Mouse (Mus musculus) CH12.LX (cell line): ENCODE results near the gene Gm10964. TPM values are rescaled to one million over a fixed set of nuclear protein-coding genes. Genes with fewer than 3 reads are reported as not detected.

Experiments used
- DNase-seq: peaks from one replicate; pipeline ENCODE4 v3.0.0-alpha.2; 2013; ENCODE audit errors: extremely low read depth
- H3K27ac ChIP-seq: 2 replicates; pipeline ENCODE4 v1.5.1; 2012; ENCODE audit warnings: low read depth, mild to moderate bottlenecking, control low read depth, moderate library complexity; ENCODE audit not compliant: insufficient read depth
- H3K27me3 ChIP-seq: replicated peaks from 2 replicates; pipeline ENCODE3; 2012; ENCODE audit warnings: inconsistent platforms
- H3K36me3 ChIP-seq, 2 experiments: replicated peaks in 1 of 2; 2 replicates each; pipeline versions ENCODE3 to v1.6.1; 2012; ENCODE audit warnings: inconsistent platforms in 1 of 2, low read length in 1 of 2, mild to moderate bottlenecking in 1 of 2, mixed read lengths in 1 of 2, moderate library complexity in 1 of 2; ENCODE audit not compliant: control insufficient read depth in 1 of 2, insufficient read depth in 1 of 2
- H3K4me1 ChIP-seq, 2 experiments: 2 replicates each; pipeline ENCODE4 v1.6.1; 2012; ENCODE audit warnings: inconsistent platforms in 1 of 2, moderate library complexity in 1 of 2; ENCODE audit not compliant: insufficient read depth in 2 of 2, control insufficient read depth in 1 of 2
- H3K4me2 ChIP-seq: 2 replicates; pipeline ENCODE4 v1.6.1; 2012; ENCODE audit warnings: low read depth, mild to moderate bottlenecking, control low read depth; ENCODE audit not compliant: poor library complexity, insufficient read depth, severe bottlenecking
- H3K4me3 ChIP-seq, 3 experiments: fragments of 150-350 bp in 1 of 3; sonication (generic) in 1 of 3; replicated peaks in 1 of 3; 2 replicates each; pipeline versions ENCODE3 to v1.5.1; 2011 to 2012; ENCODE audit warnings: low read depth in 2 of 3, low read length in 2 of 3, mild to moderate bottlenecking in 2 of 3, moderate library complexity in 2 of 3, control low read depth in 1 of 3, improper control_type of control experiment in 1 of 3, inconsistent platforms in 1 of 3, mixed read lengths in 1 of 3; ENCODE audit not compliant: poor library complexity in 1 of 3
- H3K79me2 ChIP-seq: replicated peaks from 2 replicates; pipeline ENCODE4 v1.6.1; 2012; ENCODE audit warnings: mild to moderate bottlenecking, moderate library complexity; ENCODE audit not compliant: control insufficient read depth, poor library complexity, insufficient read depth, severe bottlenecking; ENCODE audit errors: extremely low read depth
- H3K9ac ChIP-seq: 2 replicates; pipeline ENCODE4 v1.6.1; 2012; ENCODE audit warnings: low read depth, mild to moderate bottlenecking, control low read depth, moderate library complexity; ENCODE audit not compliant: insufficient read depth
- H3K9me3 ChIP-seq: replicated peaks from 2 replicates; pipeline ENCODE3; 2012; ENCODE audit warnings: low read length, inconsistent platforms, mixed read lengths
- CHD1 ChIP-seq: IDR thresholded peaks from 2 replicates; pipeline ENCODE4 v1.6.1; 2012; ENCODE audit warnings: low read depth, low read length, improper control_type of control experiment, inconsistent platforms
- ELF1 ChIP-seq: IDR thresholded peaks from 2 replicates; pipeline ENCODE4 v1.6.1; 2014; ENCODE audit warnings: low read depth, mild to moderate bottlenecking, inconsistent platforms, low read length, improper control_type of control experiment
- MXI1 ChIP-seq: IDR thresholded peaks from 2 replicates; pipeline ENCODE4 v1.6.1; 2011; ENCODE audit warnings: mild to moderate bottlenecking, low read depth, low read length, improper control_type of control experiment
- NRF1 ChIP-seq: IDR thresholded peaks from 2 replicates; pipeline ENCODE4 v1.6.1; 2014; ENCODE audit warnings: low read depth, mild to moderate bottlenecking, inconsistent platforms, low read length, improper control_type of control experiment, moderate library complexity
- POLR2A ChIP-seq: IDR thresholded peaks from 2 replicates; pipeline ENCODE4 v1.6.1; 2011; ENCODE audit warnings: low read depth, mild to moderate bottlenecking, improper control_type of control experiment, low read length
- RAD21 ChIP-seq: IDR thresholded peaks from 2 replicates; pipeline ENCODE4 v1.6.1; 2011; ENCODE audit warnings: low read depth, mild to moderate bottlenecking, low read length, improper control_type of control experiment, moderate library complexity
- SIN3A ChIP-seq: IDR thresholded peaks from 2 replicates; pipeline ENCODE4 v1.6.1; 2012; ENCODE audit warnings: low read length, improper control_type of control experiment, inconsistent platforms
- dilution Hi-C: fragments of 300-500 bp; cut with MboI; formaldehyde crosslinking; loops from 2 replicates; pipeline ENCODE4 v1.14.3; 2020; ENCODE audit warnings: low sequenced_read_pairs; ENCODE audit not compliant: extremely low pct_unique_long_range_greater_than_20kb, extremely low pct_ligation_motif_present
- in situ Hi-C: fragments of 300-500 bp; cut with MboI; formaldehyde crosslinking; loops from 3 replicates; pipeline ENCODE4 v1.14.3; 2019; ENCODE audit warnings: low sequenced_read_pairs, low pct_ligation_motif_present, low pct_unique_long_range_greater_than_20kb, mixed read lengths
- polyA plus RNA-seq: library from polyadenylated mRNA; unstranded; fragments of >175 nt; gene quantifications from 2 replicates; pipeline ENCODE4 v1.2.1, GENCODE M21; 2012; ENCODE audit warnings: low read depth; ENCODE audit not compliant: insufficient read length
- total RNA-seq, 2 experiments: library from RNA; depleted of rRNA; stranded (reverse); fragments of 300-350 nt in 1 of 2; fragments of >200 nt in 1 of 2; gene quantifications; 2 replicates each; pipeline ENCODE4 v1.2.3; 2012 to 2014

The Gm10964 gene
- total and polyA plus RNA-seq, 3 experiments = not detected

DNA sequence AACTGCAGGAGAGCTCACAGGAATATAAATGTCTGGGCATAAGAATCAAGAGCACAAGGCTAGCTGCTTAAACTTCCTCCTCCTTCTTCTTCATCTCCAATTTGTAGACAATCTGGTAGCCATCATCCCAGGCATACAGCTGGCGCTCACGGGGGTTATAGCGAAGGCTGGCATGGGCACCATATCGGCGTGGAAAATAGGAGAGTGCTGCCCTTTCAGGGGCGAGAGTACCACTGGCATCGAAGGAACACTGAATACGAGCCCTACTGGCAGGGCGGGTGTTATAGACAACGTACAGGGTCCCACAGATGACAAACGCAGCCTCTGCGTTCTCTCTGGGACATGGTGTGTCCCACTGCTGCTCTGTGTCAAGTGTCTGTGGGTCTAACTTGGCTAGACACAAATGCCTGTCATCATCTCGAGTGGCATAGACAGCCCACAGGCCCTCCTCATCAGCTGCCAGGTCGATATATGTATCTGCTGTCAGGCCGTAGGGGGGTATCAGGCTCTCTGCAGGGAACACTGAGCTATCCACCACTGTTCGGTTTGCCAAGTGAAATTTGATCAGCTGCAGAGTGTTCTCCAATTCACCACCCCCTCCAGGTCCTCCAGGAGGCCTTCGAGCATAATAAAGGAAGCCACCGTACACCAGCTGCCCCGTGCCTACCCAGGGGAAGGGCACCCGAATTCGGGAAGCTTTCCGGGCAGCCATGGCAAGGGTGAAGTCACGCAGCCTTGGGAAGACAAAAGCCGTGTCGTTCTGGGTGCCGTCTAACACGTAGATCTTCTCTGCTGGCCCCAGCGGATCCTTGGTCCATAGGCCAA, 3.2 kb upstream of the Gm10964 start:
- no peak for DNase-seq
- TF ChIP-seq RAD21 = no peak
- no peak for TF ChIP-seq ELF1
- TF ChIP-seq MXI1 = 0 out of 2 replicates have a peak, but pooled peaks have one; percentile 1
- H3K4me3 ChIP-seq = peak overlapping the region; percentile 55 to 62 (median 61)
- in situ Hi-C loops = loop anchor here (5.0 to 10.0 kb wide), 2 partner anchors 44 to 301 kb away; no protein-coding TSS in a partner anchor
- H3K27ac ChIP-seq = peak overlapping the region; percentile 78
- H3K9ac ChIP-seq = peak overlapping the region; percentile 56
- no peaks in the 10 kb centered on the region for H3K27me3 ChIP-seq
- peaks cover 31 to 82% of the 10 kb centered on the region in 2 experiments for H3K4me1 ChIP-seq
- H3K36me3 ChIP-seq = peaks cover 0 to 15% of the 10 kb centered on the region in 2 experiments
- H3K4me2 ChIP-seq = peak overlapping the region; percentile 74
- dilution Hi-C loops = no loop called here
- no peaks in the 10 kb centered on the region for H3K9me3 ChIP-seq
- H3K79me2 ChIP-seq = peaks cover 6% of the 10 kb centered on the region; the same call in 1 of the 2 replicates

DNA sequence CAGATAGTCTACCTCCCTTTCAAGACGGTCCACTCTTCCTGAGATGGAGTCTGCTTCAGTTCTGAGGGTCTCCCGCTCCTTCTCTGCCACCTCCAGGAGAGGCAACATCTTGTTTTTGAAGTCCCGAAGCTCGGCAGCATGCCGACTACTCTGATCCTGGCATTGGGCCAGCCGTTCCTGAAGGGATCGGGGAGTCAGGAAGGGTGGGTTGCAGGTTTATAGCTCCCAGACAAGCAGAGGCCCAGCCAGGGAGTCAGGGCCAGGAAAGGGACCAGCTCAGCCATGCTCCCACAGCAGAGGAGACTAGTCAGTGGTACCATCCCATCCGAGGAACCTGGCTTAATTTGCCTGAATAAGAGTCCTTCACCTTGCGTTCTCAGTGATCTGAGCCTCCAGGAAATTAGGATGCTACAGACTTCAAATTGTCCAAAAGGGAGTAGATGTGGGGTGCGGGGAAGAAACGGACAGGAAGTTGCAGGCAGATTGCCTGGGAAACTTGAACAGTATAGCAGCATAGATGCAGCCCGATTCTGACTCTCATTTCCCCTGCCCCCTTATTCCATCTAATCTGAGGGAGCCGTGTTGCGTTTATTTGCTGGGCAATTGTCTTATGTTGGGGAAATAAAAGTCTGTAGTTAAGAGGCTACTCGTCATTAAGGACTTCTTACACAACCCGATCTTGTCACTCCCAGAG, 2.0 kb upstream of the Gm10964 start:
- peaks cover 4 to 22% of the 10 kb centered on the region in 2 experiments for H3K36me3 ChIP-seq
- TF ChIP-seq NRF1 (0 out of 2 replicates have a peak, but pooled peaks have one; percentile 6), POLR2A (no peak; the same call in 1 of the 2 replicates), CHD1 (peak; percentile 10; the same call in 1 of the 2 replicates), RAD21 (no peak), SIN3A (peak; percentile 65), ELF1 (peak; percentile 31; the same call in 1 of the 2 replicates)
- TF ChIP-seq, all 38 proteins: peak for 4
- H3K79me2 ChIP-seq = peaks cover 6% of the 10 kb centered on the region; the same call in 1 of the 2 replicates
- in situ Hi-C loops = loop anchor here (5.0 to 10.0 kb wide), 2 partner anchors 45 to 302 kb away; no protein-coding TSS in a partner anchor
- H3K27ac ChIP-seq = peak overlapping the region; percentile 78
- no peak for DNase-seq
- peak overlapping the region; percentile 74 for H3K4me2 ChIP-seq
- peaks cover 37 to 81% of the 10 kb centered on the region in 2 experiments for H3K4me1 ChIP-seq
- no peaks in the 10 kb centered on the region for H3K27me3 ChIP-seq
- dilution Hi-C loops = no loop called here
- H3K9ac ChIP-seq = peak overlapping the region; percentile 56
- peak overlapping the region; percentile 55 to 62 (median 61) for H3K4me3 ChIP-seq
- H3K9me3 ChIP-seq = no peaks in the 10 kb centered on the region
